Mouse (Mus musculus) embryo, embryonic 11.5 days (tissue): Measurements from ENCODE around the gene Casz1.

Experiments
- DNase-seq: peaks from one replicate; pipeline ENCODE4 v3.0.0-alpha.2; 2012; ENCODE audit warnings: low read depth, low spot score

Gene Casz1

GRCm38 (mm10) chr4:148797475-148798324 lies 6.5 kb upstream of the Casz1 start:
- no peak for DNase-seq

DNA sequence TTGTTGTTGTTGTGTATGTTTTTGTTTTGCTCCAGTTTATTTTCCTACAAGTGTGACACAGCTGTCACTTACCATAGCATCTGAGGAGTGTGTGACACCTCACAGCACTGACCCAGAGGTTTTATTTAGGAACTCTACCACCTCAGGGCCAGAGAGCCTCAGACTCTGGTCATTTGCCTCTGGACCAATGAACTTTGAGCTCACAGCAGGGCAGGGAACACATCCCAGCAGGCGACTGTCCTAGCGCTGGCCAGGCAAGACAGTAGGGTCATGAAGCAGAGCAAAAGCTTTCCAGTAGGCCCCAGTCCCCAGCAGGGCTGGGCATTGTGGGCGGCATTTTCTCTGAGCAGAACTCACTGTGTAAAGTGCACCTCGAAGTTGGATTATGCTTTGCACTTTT lies 1.2 kb upstream of the Casz1 start:
- DNase-seq: no peak

DNA sequence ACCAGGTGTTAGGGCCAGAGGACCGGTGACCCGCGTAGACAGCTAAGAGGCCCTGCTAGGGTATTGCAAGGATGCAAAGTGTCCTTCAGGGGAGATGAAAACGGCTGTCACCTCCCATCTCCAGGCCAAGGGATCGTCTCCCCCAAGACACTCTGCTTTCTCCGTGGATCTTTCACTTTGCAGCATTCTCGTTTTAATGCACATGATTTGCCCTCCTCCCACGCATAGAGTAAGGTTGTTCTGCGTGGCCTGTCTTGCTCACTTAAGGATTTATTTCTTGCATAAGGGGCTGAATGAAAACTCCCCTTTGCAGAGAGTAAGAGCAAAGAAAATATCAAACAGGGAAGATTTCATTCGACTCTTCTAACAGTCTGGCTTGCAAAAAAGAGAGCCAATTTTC lies 593 bp upstream of the Casz1 start:
- no peak for DNase-seq

GRCm38 (mm10) chr4:148804780-148805160 lies 541 bp downstream of the Casz1 start:
- DNase-seq: no peak

DNA sequence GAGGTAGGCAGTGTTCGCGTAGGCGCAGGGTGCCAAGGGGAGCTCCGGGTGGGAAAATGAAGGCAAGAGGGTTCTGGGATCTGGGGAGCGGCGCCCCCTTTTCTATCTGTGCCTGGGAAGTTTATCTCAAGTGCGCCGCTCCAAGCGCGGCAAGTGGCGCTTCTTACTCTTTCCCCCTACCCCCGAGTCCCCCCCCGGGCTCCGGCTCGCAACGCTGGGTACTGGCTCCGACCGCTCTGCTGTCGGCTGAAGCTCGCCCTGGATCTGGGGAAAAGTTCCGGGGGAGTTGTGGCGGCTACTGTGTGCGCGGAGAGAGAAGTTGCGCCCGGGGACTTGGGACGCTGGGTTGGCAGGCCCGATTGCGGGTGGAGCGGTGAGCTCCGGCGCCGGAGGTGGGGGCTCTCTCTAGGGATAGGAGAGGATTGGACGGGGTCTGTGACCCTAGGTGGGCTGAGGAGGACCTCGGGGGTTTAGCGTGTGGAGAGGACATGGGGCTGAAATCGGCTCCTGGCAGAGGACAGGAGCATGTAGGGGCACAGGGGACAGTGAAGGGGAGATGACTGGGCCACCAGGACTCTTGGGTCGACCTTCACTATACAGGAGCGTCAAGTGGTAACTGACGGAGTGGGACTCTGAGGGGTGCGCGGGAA lies 1.1 kb downstream of the Casz1 start:
- DNase-seq: no peak

GRCm38 (mm10) chr4:148805811-148806747 lies 1.9 kb downstream of the Casz1 start:
- DNase-seq: no peak

- no peak for DNase-seq
Measured at GRCm38 (mm10) chr4:148806836-148807235, 2.6 kb downstream of the Casz1 start.

DNA sequence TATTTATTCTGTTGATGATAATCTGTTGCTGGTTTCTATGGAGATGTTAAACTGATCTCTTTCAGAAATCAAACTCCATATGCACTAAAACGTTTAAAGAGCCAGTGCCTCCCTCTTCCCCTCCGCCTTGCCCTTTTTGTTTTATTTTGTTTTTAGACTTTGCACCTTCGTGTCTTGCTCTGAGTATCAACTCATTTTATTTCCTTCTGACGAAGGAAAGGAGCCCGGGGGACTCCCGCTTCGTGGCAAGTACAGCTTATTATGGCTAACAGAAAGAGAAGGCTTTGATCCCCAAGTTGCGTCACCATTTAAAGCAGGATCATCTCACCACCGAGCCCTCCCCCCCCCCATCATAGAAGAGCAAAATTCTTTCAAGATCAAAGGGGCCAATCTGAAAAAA lies 3.2 kb downstream of the Casz1 start:
- no peak for DNase-seq

GRCm38 (mm10) chr4:148808839-148809238 lies 4.6 kb downstream of the Casz1 start:
- DNase-seq: no peak

- DNase-seq: no peak
Measured at GRCm38 (mm10) chr4:148810706-148811105, 6.5 kb downstream of the Casz1 start.

GRCm38 (mm10) chr4:148811940-148812339 lies 7.7 kb downstream of the Casz1 start:
- no peak for DNase-seq

DNA sequence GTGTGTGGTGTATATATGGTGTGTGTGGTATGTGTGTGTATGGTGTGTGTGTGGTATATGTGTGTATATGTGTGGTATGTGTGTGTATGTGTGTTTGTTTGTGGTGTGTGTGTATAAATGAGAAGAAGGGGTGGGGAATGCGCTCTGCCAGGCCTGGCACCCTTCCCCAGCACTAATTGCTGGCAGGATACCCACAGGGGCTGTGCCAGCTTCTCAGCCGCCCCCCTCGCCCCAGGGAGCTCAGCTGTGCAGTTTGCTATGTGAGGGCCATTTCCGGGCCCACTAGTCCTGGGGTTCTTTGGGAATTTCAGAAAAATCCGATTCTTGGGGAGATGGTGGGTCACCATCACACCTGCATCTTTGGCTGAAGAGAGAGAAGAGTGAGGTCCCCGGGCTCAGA lies 9.0 kb downstream of the Casz1 start:
- no peak for DNase-seq

DNA sequence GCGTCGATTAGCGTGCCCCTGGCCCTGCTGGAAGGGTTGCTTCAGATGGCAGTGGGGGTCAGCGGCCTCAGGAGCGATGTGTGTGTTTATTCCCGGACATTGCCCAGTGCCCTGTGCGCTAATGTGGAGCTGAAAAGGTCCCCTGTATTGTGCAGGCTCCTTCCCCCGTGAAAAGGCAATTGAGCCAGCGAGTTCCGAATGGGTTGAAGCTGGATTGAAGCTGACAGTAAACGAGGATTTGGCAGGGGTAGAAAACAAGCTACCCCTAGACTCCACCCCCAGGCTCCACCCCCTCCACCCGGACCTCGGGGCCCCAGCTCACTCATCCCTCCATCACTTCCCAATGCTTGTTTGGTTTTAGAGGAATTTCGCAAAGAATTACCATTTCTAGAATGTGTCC lies 12.3 kb downstream of the Casz1 start:
- no peak for DNase-seq

DNA sequence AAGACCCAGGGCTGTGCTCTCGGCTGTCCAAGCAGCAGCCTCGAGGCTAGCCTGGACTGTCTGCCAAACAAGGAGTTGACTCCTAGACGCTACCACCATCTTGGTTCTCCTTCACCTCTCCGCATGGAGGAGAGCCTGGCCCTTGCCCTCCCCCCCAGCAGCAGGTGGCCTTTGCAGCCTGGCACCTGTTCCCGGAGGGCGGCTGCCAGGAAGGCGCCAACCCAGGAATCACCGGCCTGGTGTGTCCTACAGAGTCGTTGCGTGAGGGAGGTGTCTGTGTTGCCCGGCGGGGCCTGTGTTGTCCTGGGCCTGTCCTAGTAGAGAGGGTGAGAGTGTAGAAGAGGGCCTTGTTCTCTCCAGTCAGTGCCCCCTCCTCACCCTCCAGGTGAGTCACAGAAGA lies 13.9 kb downstream of the Casz1 start:
- DNase-seq: no peak

DNA sequence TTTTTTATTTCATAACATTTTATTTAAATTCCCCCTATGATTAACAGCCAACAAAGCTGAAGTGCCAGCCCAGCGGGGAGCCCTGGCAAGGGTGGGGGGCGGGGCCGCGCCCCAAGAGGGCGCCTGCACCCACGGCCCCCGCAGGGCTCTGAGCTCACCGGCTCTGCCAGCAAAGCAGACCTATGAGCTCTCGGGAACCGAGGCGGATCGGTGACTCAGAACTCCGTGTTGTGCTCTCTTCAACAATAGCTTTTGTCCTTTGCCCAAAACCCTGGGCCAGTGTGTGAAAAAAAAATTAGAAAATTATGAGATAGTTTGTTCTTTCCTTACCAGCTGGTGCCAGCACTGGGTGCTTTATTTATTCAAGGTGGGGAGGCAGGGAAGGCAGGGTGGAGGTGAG lies 15.9 kb downstream of the Casz1 start:
- DNase-seq: no peak

GRCm38 (mm10) chr4:148823281-148823680 lies 19.1 kb downstream of the Casz1 start:
- DNase-seq: no peak

DNA sequence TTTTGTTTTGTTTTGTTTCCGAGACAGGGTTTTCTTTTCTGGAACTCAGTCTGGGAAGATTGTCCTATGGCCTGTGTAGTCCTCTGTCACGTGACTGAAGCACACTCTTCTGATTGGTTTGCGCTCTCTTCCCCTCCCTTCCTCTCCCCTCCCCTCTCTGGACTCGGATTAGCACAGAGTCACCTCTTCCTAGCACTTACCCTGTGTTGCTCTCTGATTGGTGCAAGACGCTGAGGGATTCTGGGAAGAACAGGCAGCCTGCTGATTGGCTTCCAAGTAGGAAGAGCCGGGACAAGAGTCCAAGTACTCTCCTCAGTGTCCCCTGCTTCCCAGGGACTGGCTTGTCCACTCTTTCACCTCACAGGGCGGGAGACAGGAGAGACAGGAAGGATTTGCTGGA lies 26.1 kb downstream of the Casz1 start:
- no peak for DNase-seq

GRCm38 (mm10) chr4:148833245-148833990 lies 29.2 kb downstream of the Casz1 start:
- DNase-seq: no peak

GRCm38 (mm10) chr4:148836391-148836790 lies 32.2 kb downstream of the Casz1 start:
- no peak for DNase-seq

DNA sequence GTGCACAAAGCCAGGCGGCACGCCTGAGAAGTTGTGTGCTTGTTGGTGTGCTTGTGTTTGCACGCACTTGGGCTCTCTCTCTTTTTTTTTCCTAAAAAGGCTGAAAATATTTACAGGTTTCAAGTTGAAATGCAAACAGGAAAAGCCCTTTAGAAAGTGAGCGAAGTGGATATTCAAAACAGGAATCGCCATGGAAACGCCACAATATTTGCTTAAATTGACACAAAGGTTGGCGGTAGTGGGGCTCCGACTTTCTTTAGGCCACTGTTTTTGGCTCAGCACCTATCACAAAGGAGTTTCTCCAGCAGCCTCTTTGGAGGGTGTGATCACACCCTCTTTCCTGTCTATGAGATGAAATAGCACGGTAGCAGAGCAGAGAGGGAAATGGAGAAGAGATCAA lies 32.8 kb downstream of the Casz1 start:
- no peak for DNase-seq

GRCm38 (mm10) chr4:148837644-148838043 lies 33.4 kb downstream of the Casz1 start:
- DNase-seq: no peak
